Mouse (Mus musculus) liver, adult 2 months (tissue): ENCODE results near the gene Mgat2. TPM values are rescaled to one million over a fixed set of nuclear protein-coding genes. Genes with fewer than 3 reads are reported as not detected.
A peak's percentile ranks its signal among the peaks of the same experiment; 100 is the strongest.

ENCODE experiments used
- DNase-seq: peaks from one replicate; pipeline ENCODE4 v3.0.0-alpha.2; 2011; ENCODE audit warnings: low read depth, low spot score; ENCODE audit errors: extremely low read depth
- H3K27ac ChIP-seq: fragments of 200-500 bp; replicated peaks from 2 replicates; pipeline ENCODE4 v1.5.1; 2012; ENCODE audit warnings: low read depth, mild to moderate bottlenecking, control low read depth, inconsistent platforms, low read length; ENCODE audit not compliant: insufficient read depth
- H3K27me3 ChIP-seq: fragments of 200-500 bp; 2 replicates; pipeline ENCODE4 v1.6.1; 2012; ENCODE audit warnings: mild to moderate bottlenecking, moderate library complexity, low read length, inconsistent platforms; ENCODE audit not compliant: control insufficient read depth, insufficient read depth
- H3K36me3 ChIP-seq: fragments of 200-500 bp; 2 replicates; pipeline ENCODE4 v1.6.1; 2012; ENCODE audit warnings: low read length, inconsistent platforms; ENCODE audit not compliant: control insufficient read depth, insufficient read depth
- H3K4me1 ChIP-seq: fragments of 200-500 bp; 2 replicates; pipeline ENCODE4 v1.6.1; 2011; ENCODE audit warnings: low read length; ENCODE audit not compliant: control insufficient read depth, insufficient read depth
- H3K4me3 ChIP-seq: fragments of 200-500 bp; 2 replicates; pipeline ENCODE4 v1.5.1; 2011; ENCODE audit warnings: low read depth, mild to moderate bottlenecking, control low read depth, low read length, moderate library complexity; ENCODE audit not compliant: insufficient read depth
- H3K79me2 ChIP-seq: fragments of 200-500 bp; 2 replicates; pipeline ENCODE4 v1.6.1; 2012; ENCODE audit warnings: inconsistent platforms, mild to moderate bottlenecking, low read length, moderate library complexity; ENCODE audit not compliant: control insufficient read depth, insufficient read depth
- H3K9ac ChIP-seq: fragments of 200-500 bp; 2 replicates; pipeline ENCODE4 v1.6.1; 2012; ENCODE audit warnings: low read depth, mild to moderate bottlenecking, control low read depth, inconsistent platforms, low read length
- CTCF ChIP-seq: fragments of 200-500 bp; IDR thresholded peaks from 2 replicates; pipeline ENCODE4 v1.5.1; 2011; ENCODE audit warnings: low read depth, low read length, control low read depth
- POLR2A ChIP-seq: fragments of 200-500 bp; IDR thresholded peaks from 2 replicates; pipeline ENCODE4 v1.6.1; 2011; ENCODE audit warnings: low read length, control low read depth; ENCODE audit not compliant: insufficient read depth; ENCODE audit errors: extremely low read depth
- WGBS: fragments of 180-500 bp; shearing (Covaris S2); methylation state at CpG from one replicate; pipeline ENCODE4 v1.1.7; 2018; 5-methylcytosine and 5-hydroxymethylcytosine counted together
- polyA plus RNA-seq: library from polyadenylated mRNA; depleted of rRNA; stranded (reverse); fragments of >200 nt; gene quantifications from 2 replicates; pipeline ENCODE4 v1.2.3, GENCODE M21; 2012; rRNA removed
- total RNA-seq: library from RNA; depleted of rRNA; stranded (reverse); fragments of >200 nt; gene quantifications from 2 replicates; pipeline ENCODE4 v1.2.3, GENCODE M21; 2014; rRNA removed

Gene Mgat2
- total and polyA plus RNA-seq, 2 experiments = 16.7 to 33.9 TPM

DNA sequence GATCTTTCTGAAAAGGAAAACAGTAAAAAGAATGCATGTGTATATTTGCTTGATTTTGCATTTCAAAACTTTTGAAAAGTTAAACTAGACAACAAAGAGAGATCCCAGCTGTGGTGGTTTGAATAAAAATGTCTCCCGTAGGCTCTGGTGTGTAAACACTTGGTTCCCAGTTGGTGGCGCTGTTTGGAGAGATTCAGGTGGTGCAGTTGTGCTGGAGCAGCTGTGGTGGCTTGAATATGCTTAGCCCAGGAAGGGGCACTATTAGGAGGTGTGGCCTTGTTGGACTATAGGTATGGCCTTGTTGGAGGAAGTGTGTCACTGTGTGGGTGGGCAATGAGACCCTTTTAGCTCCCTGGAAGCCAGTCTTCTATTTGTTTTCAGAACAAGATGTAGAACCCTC lies 45.3 kb downstream of the Mgat2 start:
- Histone ChIP-seq H3K9ac (no peak overlapping the region), H3K27me3 (no peaks in the 10 kb centered on the region), H3K4me1 (no peaks in the 10 kb centered on the region), H3K27ac (no peak overlapping the region), H3K4me3 (no peak overlapping the region), H3K79me2 (no peaks in the 10 kb centered on the region), H3K36me3 (no peaks in the 10 kb centered on the region)
- DNase-seq = no peak
- TF ChIP-seq POLR2A = no peak
- 0 out of 2 replicates have a peak, but pooled peaks have one; percentile 17 for TF ChIP-seq CTCF
- 57% methylated on average over 2 of the region's 2 CpGs for WGBS

DNA sequence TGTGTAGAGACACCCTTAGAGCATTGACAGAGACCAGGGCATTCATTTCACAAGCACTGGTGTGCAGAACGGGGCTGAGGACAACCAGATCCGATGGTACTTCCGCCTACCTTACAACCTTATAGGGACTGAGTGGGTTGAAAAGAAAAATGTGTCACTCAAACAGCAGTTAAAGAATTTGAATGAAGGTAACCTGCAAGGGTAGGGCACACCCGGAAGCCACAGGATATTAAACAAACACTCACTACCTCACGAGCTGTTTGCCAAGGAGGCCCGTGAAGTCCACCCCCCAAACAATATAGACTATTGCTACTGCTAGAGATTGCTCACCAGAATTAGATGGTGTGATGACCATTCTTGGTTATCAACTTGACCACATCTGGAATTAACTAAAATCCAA lies 51.8 kb downstream of the Mgat2 start:
- H3K4me3 ChIP-seq = no peak overlapping the region
- 71% methylated on average over 6 of the region's 6 CpGs for WGBS
- H3K79me2 ChIP-seq = no peaks in the 10 kb centered on the region
- H3K9ac ChIP-seq = no peak overlapping the region
- no peak overlapping the region for H3K27ac ChIP-seq
- DNase-seq = no peak
- no peaks in the 10 kb centered on the region for H3K4me1 ChIP-seq
- H3K36me3 ChIP-seq = no peaks in the 10 kb centered on the region
- TF ChIP-seq POLR2A (no peak), CTCF (no peak)
- no peaks in the 10 kb centered on the region for H3K27me3 ChIP-seq

Other genes with a start within 250 kb of the Mgat2 start
- 137 and 202 TPM in 2 replicates for gene Rps29, start 25.0 kb upstream of the Mgat2 start, total RNA-seq
- 779 and 865 TPM in 2 replicates for gene Rps29, start 25.0 kb upstream of the Mgat2 start, polyA plus RNA-seq
- gene Lrr1, start 15.3 kb upstream of the Mgat2 start, total RNA-seq = 0.67 TPM in 1 of 2 replicates, not detected in the other
- gene Lrr1, start 15.3 kb upstream of the Mgat2 start, polyA plus RNA-seq = not detected in 2 replicates
- gene Rpl36al, start 74 bp upstream of the Mgat2 start, total RNA-seq = 412 and 466 TPM in 2 replicates
- gene Rpl36al, start 74 bp upstream of the Mgat2 start, polyA plus RNA-seq = 129 and 148 TPM in 2 replicates
- gene Gm49383, start 12.9 kb downstream of the Mgat2 start, total RNA-seq = 2.4 and 3.3 TPM in 2 replicates
- gene Gm49383, start 12.9 kb downstream of the Mgat2 start, polyA plus RNA-seq = 1.1 and 1.8 TPM in 2 replicates
- gene Dnaaf2, start 14.3 kb downstream of the Mgat2 start, total RNA-seq = 0.74 and 1.0 TPM in 2 replicates
- 0.64 and 1.1 TPM in 2 replicates for gene Dnaaf2, start 14.3 kb downstream of the Mgat2 start, polyA plus RNA-seq
- gene Gm49384, start 20.1 kb downstream of the Mgat2 start, total RNA-seq = 0.92 and 1.5 TPM in 2 replicates
- 0.87 TPM in 1 of 2 replicates, not detected in the other for gene Gm49384, start 20.1 kb downstream of the Mgat2 start, polyA plus RNA-seq
- 0.74 and 1.8 TPM in 2 replicates for gene Pole2, start 44.0 kb downstream of the Mgat2 start, total RNA-seq
- gene Pole2, start 44.0 kb downstream of the Mgat2 start, polyA plus RNA-seq = 0.24 and 0.36 TPM in 2 replicates
- gene Klhdc1, start 57.0 kb downstream of the Mgat2 start, total RNA-seq = 0.46 and 0.67 TPM in 2 replicates
- gene Klhdc1, start 57.0 kb downstream of the Mgat2 start, polyA plus RNA-seq = 0.07 and 0.10 TPM in 2 replicates
- gene Klhdc2, start 112.5 kb downstream of the Mgat2 start, total RNA-seq = 40.5 and 43.0 TPM in 2 replicates
- 22.2 TPM in 2 replicates for gene Klhdc2, start 112.5 kb downstream of the Mgat2 start, polyA plus RNA-seq
- 14.6 and 16.0 TPM in 2 replicates for gene Nemf, start 173.0 kb downstream of the Mgat2 start, total RNA-seq
- gene Nemf, start 173.0 kb downstream of the Mgat2 start, polyA plus RNA-seq = 1.7 and 2.2 TPM in 2 replicates
- 40.7 and 48.3 TPM in 2 replicates for gene Arf6, start 188.0 kb downstream of the Mgat2 start, total RNA-seq
- gene Arf6, start 188.0 kb downstream of the Mgat2 start, polyA plus RNA-seq = 62.7 and 66.7 TPM in 2 replicates
- 0.20 and 0.37 TPM in 2 replicates for gene Gm9887, start 188.3 kb downstream of the Mgat2 start, total RNA-seq
- 0.48 and 0.85 TPM in 2 replicates for gene Gm9887, start 188.3 kb downstream of the Mgat2 start, polyA plus RNA-seq